Mouse (Mus musculus) embryonic facial prominence, embryonic 15.5 days (tissue): ENCODE data around the gene Sgms1. TPM values are rescaled to one million over a fixed set of nuclear protein-coding genes. Genes with fewer than 3 reads are reported as not detected.

ENCODE experiments used
- ATAC-seq: fragments of 200-750 bp; cut with Nextera tagmentation; 2 replicates; pipeline ENCODE4 v1.8.0; 2017; ENCODE audit warnings: low read depth, moderate TSS enrichment; ENCODE audit not compliant: insufficient number of reproducible peaks, low FRiP score, low TSS enrichment
- H3K27ac ChIP-seq: fragments of 300-500 bp; sonication (generic); replicated peaks from 2 replicates; pipeline ENCODE4 v1.5.1; 2015; ENCODE audit warnings: mild to moderate bottlenecking, inconsistent platforms
- H3K27me3 ChIP-seq: fragments of 300-500 bp; sonication (generic); 2 replicates; pipeline ENCODE4 v1.6.1; 2015; ENCODE audit warnings: inconsistent platforms
- H3K36me3 ChIP-seq: fragments of 300-500 bp; sonication (generic); 2 replicates; pipeline ENCODE4 v1.6.1; 2015; ENCODE audit warnings: mild to moderate bottlenecking, inconsistent platforms
- H3K4me1 ChIP-seq: fragments of 300-500 bp; sonication (generic); 2 replicates; pipeline ENCODE4 v1.6.1; 2015; ENCODE audit warnings: inconsistent platforms
- H3K4me2 ChIP-seq: fragments of 300-500 bp; sonication (generic); replicated peaks from 2 replicates; pipeline ENCODE4 v1.6.1; 2015; ENCODE audit warnings: mild to moderate bottlenecking, inconsistent platforms
- H3K4me3 ChIP-seq: fragments of 300-500 bp; sonication (generic); replicated peaks from 2 replicates; pipeline ENCODE4 v1.5.1; 2015; ENCODE audit warnings: mild to moderate bottlenecking, inconsistent platforms
- H3K9ac ChIP-seq: fragments of 300-500 bp; sonication (generic); 2 replicates; pipeline ENCODE4 v1.6.1; 2015; ENCODE audit warnings: inconsistent platforms
- H3K9me3 ChIP-seq: fragments of 300-500 bp; sonication (generic); replicated peaks from 2 replicates; pipeline ENCODE4 v1.6.1; 2016; ENCODE audit warnings: inconsistent platforms
- WGBS: fragments of 180-500 bp; shearing (Covaris S2); methylation state at CpG from one replicate; pipeline ENCODE4 v1.1.7; 2015; 5-methylcytosine and 5-hydroxymethylcytosine counted together
- polyA plus RNA-seq: library from polyadenylated mRNA; unstranded; fragments of >200 nt; fragmentation: Nextera tagmentation; extraction: Ambion mirVana; gene quantifications from 2 replicates; pipeline ENCODE4 v1.2.1, GENCODE M21; 2015

Sgms1 gene
- polyA plus RNA-seq, 1 experiment from 2014 or later = 38.8 TPM

DNA sequence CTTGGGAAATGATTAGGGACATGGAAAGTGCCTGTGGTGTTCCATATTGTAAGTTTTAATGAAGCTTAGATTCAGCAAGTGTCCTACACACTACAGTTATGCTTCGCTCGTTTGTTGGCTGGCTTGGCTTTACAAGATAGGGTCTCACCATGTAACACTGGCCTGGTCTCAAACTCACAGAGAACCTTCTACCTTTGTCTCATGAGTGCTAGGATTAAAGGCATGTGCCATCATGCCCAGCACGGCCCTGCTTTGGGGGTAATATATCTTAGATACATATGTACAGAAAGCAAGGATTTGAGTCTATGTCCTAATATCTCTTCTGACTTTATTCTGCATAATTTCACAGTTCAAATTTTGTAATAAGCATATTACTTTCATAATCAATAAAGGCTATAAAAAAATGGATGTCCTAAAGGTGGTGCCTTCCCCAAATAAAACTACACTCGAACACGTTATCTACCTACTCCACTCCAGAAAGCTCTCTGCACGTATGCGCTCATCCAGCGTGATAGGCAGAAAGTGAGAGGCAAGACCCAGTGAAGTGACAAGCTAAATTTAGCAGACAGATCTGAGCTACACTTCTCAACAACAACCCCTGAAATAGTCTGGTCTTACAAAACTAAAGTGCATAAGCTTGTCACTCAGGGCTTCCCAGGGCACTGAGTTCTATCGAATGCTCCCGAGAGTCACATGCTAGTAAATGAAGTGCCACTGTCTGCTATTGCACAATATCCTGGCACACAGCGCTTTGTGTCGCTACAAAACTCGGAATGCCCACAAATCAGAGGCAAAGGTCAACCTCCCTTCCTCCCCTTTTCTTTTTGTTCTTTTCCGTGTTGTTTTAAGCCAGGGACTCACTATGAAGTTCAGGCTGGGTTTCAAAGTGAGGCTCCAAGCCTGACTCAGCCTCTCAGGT lies 208.5 kb downstream of the Sgms1 start:
- Histone ChIP-seq H3K4me1 (peaks cover 13% of the 10 kb centered on the region; the same call in 1 of the 2 replicates), H3K36me3 (0 out of 2 replicates have a peak, but pooled peaks cover 4% of the 10 kb centered on the region), H3K4me3 (no peak overlapping the region), H3K9ac (no peak overlapping the region), H3K27ac (0 out of 2 replicates have a peak overlapping the region, but pooled peaks have one; percentile 41), H3K27me3 (no peaks in the 10 kb centered on the region), H3K9me3 (no peaks in the 10 kb centered on the region), H3K4me2 (no peak overlapping the region)
- 69% methylated on average over 14 of the region's 14 CpGs for WGBS
- no peak for ATAC-seq

DNA sequence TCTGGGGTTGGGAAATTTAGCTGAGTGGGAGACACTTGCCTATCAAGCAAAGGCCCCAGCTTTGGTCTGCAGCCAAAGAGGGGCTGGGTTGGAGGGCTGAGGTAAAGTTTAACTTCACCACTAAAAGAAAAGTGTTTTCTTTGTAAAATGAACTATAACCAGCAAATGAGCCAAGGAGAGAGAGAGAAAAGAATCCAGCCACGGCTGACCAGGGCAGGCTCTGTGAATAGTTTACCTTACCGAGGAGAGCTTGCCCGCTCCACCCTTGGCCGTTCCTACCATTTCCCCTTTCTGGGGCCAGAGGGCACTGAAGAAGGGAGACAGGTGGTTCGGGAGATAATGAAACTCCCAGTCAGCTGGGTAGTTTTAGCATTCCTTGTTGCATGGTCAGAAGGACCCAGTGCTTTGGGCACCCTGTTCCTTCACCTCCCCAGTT lies 209.5 kb downstream of the Sgms1 start:
- no peak for ATAC-seq
- peaks cover 13% of the 10 kb centered on the region; the same call in 1 of the 2 replicates for H3K4me1 ChIP-seq
- 0 out of 2 replicates have a peak, but pooled peaks cover 4% of the 10 kb centered on the region for H3K36me3 ChIP-seq
- H3K9me3 ChIP-seq = no peaks in the 10 kb centered on the region
- H3K4me3 ChIP-seq = no peak overlapping the region
- 64% methylated on average over 5 of the region's 5 CpGs for WGBS
- no peaks in the 10 kb centered on the region for H3K27me3 ChIP-seq
- H3K9ac ChIP-seq = no peak overlapping the region
- no peak overlapping the region for H3K4me2 ChIP-seq
- H3K27ac ChIP-seq = 0 out of 2 replicates have a peak overlapping the region, but pooled peaks have one; percentile 8

DNA sequence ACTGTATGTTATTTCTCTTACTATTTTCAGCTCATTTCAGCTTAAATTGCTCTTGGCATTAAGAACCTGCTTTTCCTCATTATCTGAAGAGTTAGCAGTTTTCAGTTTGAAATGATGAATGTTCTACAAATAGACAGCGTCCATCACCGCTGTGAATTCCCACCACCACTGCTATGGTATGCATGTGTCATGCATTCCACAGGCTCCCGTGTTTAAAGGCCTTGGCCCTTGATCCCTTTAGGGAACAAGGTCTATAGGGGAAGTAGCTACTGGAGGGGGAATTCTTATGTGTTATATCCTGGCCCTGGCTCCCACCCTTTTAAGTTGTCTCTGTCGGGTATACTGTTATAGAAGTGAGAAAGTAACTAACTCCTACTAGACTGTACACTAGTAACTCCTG lies 210.0 kb downstream of the Sgms1 start:
- Histone ChIP-seq H3K36me3 (0 out of 2 replicates have a peak, but pooled peaks cover 4% of the 10 kb centered on the region), H3K27ac (no peak overlapping the region), H3K4me1 (peaks cover 13% of the 10 kb centered on the region; the same call in 1 of the 2 replicates), H3K9me3 (no peaks in the 10 kb centered on the region), H3K4me2 (no peak overlapping the region), H3K4me3 (no peak overlapping the region), H3K9ac (no peak overlapping the region), H3K27me3 (no peaks in the 10 kb centered on the region)
- no peak for ATAC-seq
- WGBS = 39% methylated on average over 4 of the region's 4 CpGs

DNA sequence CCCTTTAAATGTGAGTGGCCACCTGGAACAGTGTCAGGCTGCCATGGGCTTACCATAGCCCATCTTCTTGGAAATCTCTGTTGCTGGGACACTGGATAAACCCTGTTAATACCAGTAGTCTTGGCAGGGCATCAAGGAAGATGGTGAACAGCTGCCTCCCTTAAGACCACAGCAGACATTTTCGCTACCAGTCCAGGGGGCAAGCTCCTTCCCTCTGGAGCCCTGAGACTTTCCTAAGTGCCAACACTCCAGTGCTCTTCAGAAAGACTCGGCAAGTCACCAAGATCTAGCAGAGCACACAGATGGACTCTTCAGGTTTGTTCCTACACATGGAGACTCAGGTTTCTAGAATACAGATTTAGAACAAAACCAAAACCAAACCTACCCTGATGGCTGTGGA lies 211.4 kb downstream of the Sgms1 start:
- no peak for ATAC-seq
- 83% methylated on average over 2 of the region's 2 CpGs for WGBS
- Histone ChIP-seq H3K27me3 (no peaks in the 10 kb centered on the region), H3K27ac (no peak overlapping the region), H3K4me1 (peaks cover 13% of the 10 kb centered on the region; the same call in 1 of the 2 replicates), H3K36me3 (0 out of 2 replicates have a peak, but pooled peaks cover 4% of the 10 kb centered on the region), H3K9me3 (no peaks in the 10 kb centered on the region), H3K4me2 (no peak overlapping the region), H3K9ac (no peak overlapping the region), H3K4me3 (no peak overlapping the region)

DNA sequence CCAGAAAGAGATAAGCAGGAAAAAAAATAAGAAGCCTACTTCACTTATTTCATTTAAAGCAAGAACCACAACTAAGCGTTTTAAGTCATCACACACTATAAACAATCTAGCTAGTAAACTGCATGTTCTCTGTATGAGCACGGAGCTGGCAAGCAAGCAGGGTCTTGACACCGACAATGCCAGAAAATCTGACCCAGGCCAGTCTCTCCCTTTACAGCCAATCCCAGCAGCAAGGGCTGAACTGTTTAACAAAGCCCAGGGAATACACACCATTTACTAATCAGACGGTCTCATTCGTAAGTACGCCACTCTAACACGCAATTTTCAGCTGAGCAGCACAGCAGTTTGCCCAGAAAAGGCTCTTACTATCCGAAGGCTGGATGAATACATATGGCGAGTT lies 213.1 kb downstream of the Sgms1 start:
- no peaks in the 10 kb centered on the region for H3K27me3 ChIP-seq
- H3K4me3 ChIP-seq = no peak overlapping the region
- peaks cover 12% of the 10 kb centered on the region; the same call in 1 of the 2 replicates for H3K4me1 ChIP-seq
- no peaks in the 10 kb centered on the region for H3K9me3 ChIP-seq
- no peak overlapping the region for H3K9ac ChIP-seq
- H3K27ac ChIP-seq = no peak overlapping the region
- 0 out of 2 replicates have a peak, but pooled peaks cover 4% of the 10 kb centered on the region for H3K36me3 ChIP-seq
- 74% methylated on average over 9 of the region's 9 CpGs for WGBS
- ATAC-seq = no peak
- H3K4me2 ChIP-seq = no peak overlapping the region

DNA sequence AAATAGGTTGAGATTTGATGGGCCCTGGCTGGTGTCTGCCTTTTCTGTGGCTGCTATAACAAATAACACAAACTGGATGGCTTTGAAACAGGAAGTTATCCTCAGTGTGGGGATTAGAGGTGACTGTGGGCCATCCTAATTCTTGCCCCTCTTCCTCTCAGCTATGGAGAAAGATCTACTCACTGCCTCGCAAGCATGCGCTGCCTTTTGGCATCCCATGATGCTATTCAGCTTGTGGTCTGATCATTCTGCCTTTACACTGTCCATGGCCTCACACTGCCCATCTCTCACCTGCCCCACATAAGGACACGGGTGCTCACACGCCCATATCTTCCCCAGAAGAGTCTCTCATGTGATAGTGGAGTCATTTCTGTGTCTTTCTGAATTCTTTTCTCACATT lies 213.5 kb downstream of the Sgms1 start:
- Histone ChIP-seq H3K27ac (no peak overlapping the region), H3K4me2 (no peak overlapping the region), H3K9me3 (no peaks in the 10 kb centered on the region), H3K36me3 (0 out of 2 replicates have a peak, but pooled peaks cover 4% of the 10 kb centered on the region), H3K4me1 (peaks cover 10% of the 10 kb centered on the region; the same call in 1 of the 2 replicates), H3K27me3 (no peaks in the 10 kb centered on the region), H3K4me3 (no peak overlapping the region), H3K9ac (no peak overlapping the region)
- 93% methylated on average over 4 of the region's 4 CpGs for WGBS
- ATAC-seq = no peak

DNA sequence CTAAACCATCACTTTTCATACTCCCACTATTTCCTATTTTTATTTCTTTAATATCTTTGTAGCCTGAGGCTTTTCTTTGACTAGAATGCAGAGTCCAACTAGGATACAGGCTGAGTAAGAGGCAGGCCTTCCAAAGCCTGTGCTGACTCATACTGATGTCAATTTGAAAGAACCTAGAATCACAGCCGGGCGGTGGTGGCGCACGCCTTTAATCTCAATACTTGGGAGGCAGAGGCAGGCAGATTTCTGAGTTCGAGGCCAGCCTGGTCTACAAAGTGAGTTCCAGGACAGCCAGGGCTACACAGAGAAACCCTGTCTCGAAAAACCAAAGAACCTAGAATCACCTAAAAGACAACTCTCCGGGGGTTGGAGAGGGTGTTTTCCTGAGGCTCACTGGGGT lies 214.5 kb downstream of the Sgms1 start:
- no peak for ATAC-seq
- Histone ChIP-seq H3K36me3 (0 out of 2 replicates have a peak, but pooled peaks cover 4% of the 10 kb centered on the region), H3K9me3 (no peaks in the 10 kb centered on the region), H3K4me1 (peaks cover 7% of the 10 kb centered on the region; the same call in 1 of the 2 replicates), H3K4me2 (no peak overlapping the region), H3K4me3 (no peak overlapping the region), H3K9ac (no peak overlapping the region), H3K27me3 (no peaks in the 10 kb centered on the region), H3K27ac (no peak overlapping the region)
- 92% methylated on average over 7 of the region's 7 CpGs for WGBS

DNA sequence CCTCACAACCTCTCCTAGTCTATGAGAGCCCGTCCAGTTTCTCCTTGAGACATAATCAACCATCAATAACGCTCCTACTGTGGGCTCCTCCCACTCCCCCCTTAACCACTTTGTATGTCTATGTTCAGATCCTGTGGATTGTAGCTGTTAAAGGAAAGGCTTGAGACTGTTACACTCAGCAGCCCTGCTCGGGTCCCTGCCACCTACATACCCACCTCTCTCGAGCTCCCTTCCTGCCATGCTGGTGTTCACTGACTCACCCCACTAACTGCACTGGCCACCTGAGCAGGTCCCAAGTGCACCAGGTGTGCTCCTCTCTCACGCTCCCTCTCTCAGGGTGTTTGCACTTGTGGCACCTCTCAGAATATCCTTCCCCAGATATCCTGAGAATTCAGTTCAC lies 215.0 kb downstream of the Sgms1 start:
- ATAC-seq = no peak
- Histone ChIP-seq H3K27ac (no peak overlapping the region), H3K27me3 (no peaks in the 10 kb centered on the region), H3K4me3 (no peak overlapping the region), H3K9ac (no peak overlapping the region), H3K36me3 (0 out of 2 replicates have a peak, but pooled peaks cover 4% of the 10 kb centered on the region), H3K4me2 (no peak overlapping the region), H3K4me1 (peaks cover 4% of the 10 kb centered on the region; the same call in 1 of the 2 replicates), H3K9me3 (no peaks in the 10 kb centered on the region)
- 92% methylated on average over 5 of the region's 5 CpGs for WGBS

DNA sequence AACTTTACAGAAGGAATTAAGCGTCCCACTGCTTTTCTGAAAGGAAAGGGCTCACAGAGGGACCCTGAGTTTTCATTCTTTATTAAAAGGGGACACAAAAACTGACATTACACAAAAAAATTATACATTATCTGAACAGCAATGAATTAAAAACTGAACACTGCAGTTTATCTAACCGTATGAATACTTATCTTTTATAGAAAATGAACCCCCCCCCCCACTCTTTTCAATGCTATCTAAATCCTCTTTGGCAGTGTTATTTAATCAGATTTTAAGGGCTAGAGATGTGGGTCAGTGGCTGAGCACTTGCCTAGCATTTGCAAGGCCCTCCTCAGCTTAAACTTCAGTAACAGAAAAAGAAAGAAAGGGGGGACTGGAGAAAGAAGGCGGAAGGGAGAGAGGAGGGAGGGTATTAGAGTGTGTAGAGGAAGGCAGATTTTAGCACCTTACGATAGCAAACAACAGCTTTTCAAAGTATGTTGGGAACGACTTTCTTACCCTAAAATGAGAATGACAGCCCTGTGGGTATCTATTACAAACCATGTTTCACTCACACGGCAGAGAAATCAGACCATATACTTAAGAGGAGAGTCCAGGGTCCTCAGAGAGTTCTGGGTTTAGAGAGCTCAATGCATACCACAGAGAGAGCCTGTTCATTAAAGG lies 215.9 kb downstream of the Sgms1 start:
- no peak for ATAC-seq
- H3K4me1 ChIP-seq = no peaks in the 10 kb centered on the region; the same call in 1 of the 2 replicates
- H3K27ac ChIP-seq = no peak overlapping the region
- 0 out of 2 replicates have a peak, but pooled peaks cover 4% of the 10 kb centered on the region for H3K36me3 ChIP-seq
- H3K4me3 ChIP-seq = no peak overlapping the region
- H3K9me3 ChIP-seq = no peaks in the 10 kb centered on the region
- WGBS = 65% methylated on average over 6 of the region's 6 CpGs
- no peaks in the 10 kb centered on the region for H3K27me3 ChIP-seq
- no peak overlapping the region for H3K9ac ChIP-seq
- no peak overlapping the region for H3K4me2 ChIP-seq

DNA sequence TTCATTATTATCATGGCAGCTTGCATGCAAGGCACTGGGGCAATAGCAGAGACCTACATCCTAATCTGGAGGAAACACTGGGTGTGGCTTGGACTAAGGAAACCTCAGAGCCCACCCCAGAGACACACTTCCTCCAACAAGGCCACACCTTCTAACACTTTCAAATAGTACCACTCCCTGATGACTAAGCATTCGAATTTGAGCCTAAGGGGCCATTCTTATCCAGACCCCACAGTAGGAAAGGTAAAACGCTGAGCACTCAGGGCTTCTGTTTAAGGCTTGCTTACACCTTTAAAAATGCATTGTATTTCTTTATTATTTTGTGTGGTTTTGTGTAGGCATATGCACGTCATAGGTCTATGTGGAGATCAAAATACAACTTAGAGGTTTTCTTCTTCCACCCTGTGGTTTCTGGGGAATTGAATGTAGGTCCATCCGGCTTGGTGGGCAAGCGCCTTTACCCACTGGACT lies 217.0 kb downstream of the Sgms1 start:
- no peaks in the 10 kb centered on the region for H3K36me3 ChIP-seq
- WGBS = 72% methylated on average over 5 of the region's 5 CpGs
- peaks cover 3% of the 10 kb centered on the region; the same call in 1 of the 2 replicates for H3K4me1 ChIP-seq
- ATAC-seq = no peak
- H3K4me3 ChIP-seq = no peak overlapping the region
- H3K4me2 ChIP-seq = no peak overlapping the region
- no peak overlapping the region for H3K9ac ChIP-seq
- no peaks in the 10 kb centered on the region for H3K9me3 ChIP-seq
- H3K27ac ChIP-seq = no peak overlapping the region
- H3K27me3 ChIP-seq = no peaks in the 10 kb centered on the region

DNA sequence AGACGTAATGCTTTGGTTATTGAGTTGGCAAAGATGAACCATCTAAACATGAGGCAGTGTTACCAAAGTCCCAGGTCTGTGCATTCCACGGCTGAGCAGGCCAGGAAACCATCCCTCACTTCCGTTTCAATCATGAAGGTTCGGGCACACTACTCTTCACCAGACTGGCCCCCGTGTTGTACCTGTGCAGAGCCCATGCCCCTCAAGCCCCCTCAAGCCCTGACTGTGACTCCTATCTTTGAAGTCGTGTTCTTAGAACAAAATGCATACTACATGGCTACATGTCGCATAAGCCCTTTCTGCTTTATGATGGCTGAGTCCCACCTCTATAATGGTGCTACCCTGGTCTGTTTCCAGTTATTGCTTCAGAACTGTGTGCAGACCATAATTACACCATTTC lies 217.5 kb downstream of the Sgms1 start:
- H3K4me2 ChIP-seq = no peak overlapping the region
- H3K4me1 ChIP-seq = peaks cover 3% of the 10 kb centered on the region; the same call in 1 of the 2 replicates
- H3K9me3 ChIP-seq = no peaks in the 10 kb centered on the region
- no peak overlapping the region for H3K4me3 ChIP-seq
- no peak overlapping the region for H3K9ac ChIP-seq
- 84% methylated on average over 7 of the region's 7 CpGs for WGBS
- H3K27me3 ChIP-seq = no peaks in the 10 kb centered on the region
- no peaks in the 10 kb centered on the region for H3K36me3 ChIP-seq
- ATAC-seq = no peak
- H3K27ac ChIP-seq = no peak overlapping the region
